Mouse (Mus musculus) heart, adult 9 months (tissue): ENCODE measurements around the gene Exosc7.

Experiments used
- DNase-seq, 2 experiments: peaks; one replicate each; pipeline ENCODE4 v3.0.0; 2022; ENCODE audit warnings: low spot score in 2 of 2

Gene Exosc7

DNA sequence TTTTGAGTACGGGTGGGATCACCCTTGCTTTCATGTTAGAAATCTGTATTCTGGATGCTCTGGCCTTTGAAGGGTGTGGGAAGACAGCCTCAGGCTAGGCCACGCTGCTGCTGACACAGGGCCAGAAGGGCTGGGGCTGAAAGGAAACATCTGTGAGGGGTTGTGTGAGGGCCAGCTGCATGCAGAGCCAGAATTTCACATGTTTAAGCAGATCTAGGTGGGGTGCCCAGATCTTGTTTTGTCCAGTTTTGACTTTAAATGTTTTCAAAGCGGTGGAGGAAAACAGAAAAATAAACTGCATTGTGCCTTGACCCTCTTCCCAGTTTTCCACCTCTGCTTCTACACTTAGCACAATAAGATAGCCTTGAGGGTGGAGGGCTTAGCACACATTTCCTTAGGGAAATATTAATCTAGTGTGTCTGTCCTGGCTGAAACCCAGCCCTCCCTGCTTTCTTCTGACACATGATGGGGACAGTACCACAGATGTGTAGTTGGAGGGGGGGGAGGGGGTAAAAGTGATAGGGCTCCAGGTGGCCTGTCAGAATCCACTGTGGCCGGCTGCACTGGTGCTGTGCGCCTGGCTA is 26.0 kb downstream of the Exosc7 start:
- DNase-seq = peak; percentile 86

DNA sequence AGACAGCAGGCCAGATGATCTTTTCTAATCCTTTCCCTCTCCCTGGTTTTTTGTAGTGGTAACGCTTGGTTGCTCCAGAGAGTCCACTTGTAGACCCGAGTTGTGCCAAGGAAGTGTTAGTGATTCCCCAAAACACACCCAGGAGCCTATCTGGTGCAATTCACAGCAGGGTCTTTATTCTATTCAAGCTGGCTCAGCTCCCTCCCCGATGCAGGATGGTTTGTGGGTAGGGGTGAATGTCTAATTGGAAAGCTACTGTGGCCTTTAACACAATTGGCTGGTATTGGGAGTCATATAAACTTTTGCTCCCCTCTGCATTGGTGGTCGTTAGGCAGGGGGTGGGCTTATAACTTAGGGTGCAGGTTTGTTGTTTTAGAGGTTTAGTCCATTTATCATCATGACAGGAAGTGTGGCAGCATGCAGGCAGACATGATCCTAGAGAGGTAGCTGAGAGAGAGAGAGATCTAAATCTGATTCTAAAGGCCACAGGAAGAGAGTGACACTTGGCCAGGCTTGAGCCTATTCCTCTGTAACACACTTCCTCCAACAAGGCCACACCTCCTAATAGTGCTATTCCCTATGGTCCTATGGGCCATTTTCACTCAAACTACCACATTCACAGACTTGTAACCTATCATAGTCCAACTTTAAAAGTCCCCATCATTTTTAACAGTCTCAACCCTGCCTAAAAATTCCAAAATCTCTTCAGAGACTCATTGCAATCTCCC is 27.0 kb downstream of the Exosc7 start:
- no peak for DNase-seq

DNA sequence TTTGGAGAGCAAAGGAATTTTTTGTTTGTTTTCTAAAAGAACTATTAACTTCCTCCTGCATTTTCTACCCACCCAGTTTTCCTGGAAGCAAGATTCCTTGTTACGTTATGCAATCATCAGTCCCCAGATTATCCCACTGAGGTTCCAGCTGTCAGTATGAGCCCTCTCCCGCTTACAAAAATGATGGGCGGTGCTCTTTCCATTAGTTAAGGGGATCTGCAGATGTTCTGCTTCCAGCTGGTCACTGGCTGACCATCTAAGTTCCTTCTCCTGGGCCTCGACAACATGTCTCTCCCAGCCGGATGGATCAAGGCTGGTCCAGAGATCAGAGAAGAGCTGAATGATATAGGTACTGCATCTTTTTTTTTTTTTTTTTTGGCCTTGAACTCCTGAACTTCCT is 35.4 kb downstream of the Exosc7 start:
- peak; percentile 85 to 91 for DNase-seq

DNA sequence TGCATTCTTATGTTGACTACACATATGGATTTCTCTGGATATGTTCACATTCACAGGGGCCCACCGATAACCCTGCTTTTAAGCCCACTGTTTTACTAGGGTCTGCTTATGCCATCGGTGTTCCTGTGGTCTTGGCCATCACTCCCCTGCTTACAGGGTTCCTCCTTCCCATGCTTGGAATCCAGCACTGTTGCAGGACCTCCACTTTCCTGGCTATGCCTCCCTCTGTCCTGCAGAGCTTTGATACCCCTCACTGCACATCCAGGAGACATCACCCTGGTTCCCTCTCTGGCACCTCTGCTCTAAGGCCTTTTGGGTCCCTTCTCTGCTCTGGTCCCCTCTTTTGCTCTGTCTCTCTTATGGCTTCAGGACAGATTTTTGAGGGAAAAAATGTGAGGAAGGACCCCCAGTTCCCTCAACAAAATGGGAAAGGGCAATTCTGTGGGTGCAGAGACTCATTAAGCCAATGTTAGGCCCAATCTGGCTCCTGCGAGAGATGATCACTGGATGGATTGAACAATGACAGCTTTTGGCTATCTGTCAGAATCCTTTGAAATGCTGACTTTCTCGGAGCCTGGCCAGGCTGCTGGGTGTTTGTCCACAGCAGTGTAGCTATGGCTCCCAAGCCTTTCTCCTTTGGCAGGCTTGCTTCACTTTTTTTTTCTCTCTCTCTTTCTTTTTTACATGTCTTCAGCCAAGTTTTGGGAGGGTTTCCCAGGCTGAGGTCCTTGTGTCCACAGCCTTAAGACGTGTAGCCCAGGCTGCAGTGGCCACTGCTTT is 37.4 kb downstream of the Exosc7 start, which contains the start of gene Clec3b:
Clec3b (plus strand) TSS at position 706 of the 780 bp plus-strand sequence.
- DNase-seq = peak; percentile 76 to 81

DNA sequence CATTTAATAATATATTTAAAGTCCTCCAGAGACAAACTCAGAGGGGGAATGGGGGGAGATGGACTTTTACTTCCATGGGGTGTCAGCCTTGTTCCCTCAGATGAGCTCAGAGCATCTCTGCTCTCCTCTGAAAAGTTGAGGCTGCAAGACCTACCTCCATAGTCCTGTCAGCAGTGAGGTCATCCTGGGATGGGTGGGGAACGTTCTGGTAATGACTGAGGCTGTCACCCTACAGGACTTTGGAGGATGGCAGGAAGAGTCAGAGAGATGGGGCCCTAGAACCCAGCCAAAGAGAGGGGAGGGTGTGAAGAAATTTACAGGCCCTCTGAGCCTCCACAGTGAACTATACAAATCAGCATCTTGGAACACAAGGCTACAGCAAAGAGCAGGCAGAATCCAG is 38.5 kb downstream of the Exosc7 start:
- DNase-seq = peak in 1 of 2 experiments; percentile 34

DNA sequence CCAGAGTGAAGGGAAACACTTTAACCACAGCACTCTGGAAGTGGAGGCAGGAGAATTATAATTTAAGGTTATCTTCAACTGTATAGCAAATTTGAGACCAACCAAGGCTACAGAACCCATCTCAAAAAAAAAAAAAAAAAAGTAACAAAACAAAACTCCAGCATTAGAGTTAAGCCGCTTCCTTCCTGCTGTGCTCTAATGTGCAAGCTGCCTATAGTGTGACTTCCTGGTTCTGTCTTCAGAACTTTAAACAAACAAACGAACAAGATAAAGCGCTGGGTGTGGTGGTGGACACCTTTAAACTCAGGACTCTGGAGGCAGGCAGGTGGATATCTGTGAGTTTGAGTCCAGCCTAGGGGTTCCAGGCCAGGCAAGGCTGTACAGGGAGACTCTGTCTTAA is 39.0 kb downstream of the Exosc7 start:
- DNase-seq = no peak

DNA sequence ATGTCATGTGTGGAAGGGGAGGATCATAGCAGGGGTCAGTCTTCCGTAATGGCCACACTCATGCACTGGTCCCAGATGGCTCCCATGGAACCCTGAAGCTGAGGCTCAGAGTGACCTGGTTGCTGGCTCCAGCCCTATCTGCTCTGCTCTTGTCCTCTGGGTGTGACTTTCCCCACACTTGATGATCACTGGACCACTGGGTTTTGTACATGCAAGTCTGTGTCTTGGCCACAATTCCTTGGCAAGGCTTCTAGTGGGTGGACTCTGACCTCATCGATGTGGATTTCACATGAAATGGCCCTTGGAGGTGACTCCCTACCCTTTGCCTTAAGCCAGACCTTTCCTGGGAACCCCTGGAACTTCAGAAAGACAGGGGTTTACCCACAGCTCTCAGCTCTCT is 40.1 kb downstream of the Exosc7 start:
- DNase-seq = peak; percentile 74 to 78

DNA sequence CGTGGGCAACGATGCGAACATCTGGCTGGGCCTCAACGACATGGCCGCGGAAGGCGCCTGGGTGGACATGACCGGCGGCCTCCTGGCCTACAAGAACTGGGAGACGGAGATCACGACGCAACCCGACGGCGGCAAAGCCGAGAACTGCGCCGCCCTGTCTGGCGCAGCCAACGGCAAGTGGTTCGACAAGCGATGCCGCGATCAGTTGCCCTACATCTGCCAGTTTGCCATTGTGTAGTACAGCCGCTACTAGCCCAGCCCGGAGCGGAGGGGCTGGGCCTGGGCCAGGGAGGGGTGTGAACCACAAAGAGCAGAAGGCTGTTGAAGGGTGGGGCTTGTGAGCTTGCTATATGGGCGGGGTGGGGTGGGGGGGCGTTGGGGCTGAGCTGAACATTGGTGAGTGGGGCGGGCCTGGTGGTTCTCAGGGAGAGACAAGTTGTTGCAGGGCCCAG is 43.9 kb downstream of the Exosc7 start:
- DNase-seq = peak; percentile 71 to 77

DNA sequence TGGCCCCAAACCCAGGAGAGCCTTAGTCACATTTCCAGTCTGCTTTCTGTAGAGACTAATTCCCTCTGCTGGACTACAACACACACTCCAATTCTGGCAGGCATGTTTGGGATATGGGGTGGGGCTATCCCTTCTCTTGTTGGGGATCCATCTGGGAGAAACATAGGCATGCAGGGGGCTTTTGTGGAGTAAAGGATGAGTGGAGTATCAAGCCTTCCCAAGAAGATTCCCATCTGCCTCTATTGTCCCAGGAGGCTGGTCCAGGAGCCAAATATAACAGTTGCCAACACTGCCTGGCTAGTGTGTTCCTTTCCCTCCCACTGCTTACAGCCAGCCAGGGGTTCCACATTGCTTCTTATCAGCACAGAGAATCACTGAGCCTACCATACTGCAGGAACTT is 44.7 kb downstream of the Exosc7 start:
- DNase-seq = peak; percentile 50 to 64

DNA sequence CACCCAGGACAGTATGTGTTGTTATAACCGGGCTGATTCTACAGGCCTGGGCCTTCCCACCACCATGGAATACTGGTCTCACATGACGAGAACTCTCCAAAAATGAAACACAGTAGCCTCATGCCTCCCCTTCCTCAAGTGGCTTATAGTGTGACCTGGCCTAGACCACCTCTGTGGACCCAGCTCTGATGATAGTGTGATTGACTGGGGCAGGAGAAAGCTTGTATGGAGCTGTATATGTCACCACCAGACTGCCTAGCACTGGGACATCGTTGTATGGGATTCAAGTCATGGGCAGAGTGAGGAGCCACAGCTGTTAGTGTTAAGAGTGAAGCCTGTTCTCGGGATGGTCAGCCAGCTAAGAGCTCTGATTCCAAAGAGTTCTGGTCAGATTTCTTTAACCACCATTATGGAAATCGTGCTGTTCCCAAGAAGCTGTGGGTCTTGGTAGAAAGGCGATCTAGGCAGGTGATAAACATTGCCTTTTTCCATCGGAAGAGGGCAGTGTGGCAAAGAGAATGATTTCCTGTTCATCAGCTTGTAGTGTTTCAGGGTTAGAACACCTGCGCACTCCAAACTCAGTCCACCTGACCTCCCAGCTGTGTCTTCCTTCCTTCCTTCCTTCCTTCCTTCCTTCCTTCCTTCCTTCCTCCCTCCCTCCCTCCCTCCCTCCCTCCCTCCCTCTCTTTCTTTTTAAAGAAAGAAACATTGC is 45.3 kb downstream of the Exosc7 start:
- no peak for DNase-seq

DNA sequence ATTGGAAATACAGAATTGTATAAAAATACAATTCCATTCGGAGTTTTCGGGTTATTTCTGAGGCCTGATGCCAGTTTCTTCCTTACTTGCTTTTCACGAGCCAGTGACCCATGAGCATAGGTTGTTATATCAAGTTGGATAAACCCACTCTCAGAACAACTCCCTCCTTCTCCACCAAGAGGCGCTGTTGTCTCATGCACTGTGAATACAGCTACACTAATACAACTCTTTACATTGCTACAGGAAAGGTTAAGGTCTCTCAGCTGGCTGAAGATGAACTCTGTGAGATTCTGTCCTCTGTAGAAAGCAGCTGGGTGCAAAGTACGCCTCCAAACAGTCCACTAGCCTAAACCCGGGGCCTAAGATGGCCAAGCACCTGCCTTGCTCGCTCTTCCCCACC is 46.3 kb downstream of the Exosc7 start:
- DNase-seq = peak in 1 of 2 experiments; percentile 49

DNA sequence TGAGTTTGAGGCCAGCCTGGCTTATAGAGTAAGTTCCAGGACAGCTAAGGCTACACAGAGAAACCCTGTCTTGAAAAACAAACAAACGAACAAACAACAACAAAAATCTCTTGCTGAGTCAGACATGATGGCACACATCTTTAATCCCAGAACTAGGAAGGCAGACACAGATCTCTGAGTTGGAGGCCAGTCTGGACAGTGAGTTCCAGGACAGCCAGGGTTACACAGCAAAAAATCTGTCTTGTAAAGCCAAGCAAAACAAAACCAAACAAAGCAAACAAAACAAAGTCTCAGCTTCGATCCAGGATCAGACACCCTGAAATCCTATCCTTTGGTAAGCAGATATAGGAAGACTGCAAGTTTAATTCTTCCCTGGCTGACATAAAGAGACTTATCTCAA is 48.8 kb downstream of the Exosc7 start:
- no peak for DNase-seq

DNA sequence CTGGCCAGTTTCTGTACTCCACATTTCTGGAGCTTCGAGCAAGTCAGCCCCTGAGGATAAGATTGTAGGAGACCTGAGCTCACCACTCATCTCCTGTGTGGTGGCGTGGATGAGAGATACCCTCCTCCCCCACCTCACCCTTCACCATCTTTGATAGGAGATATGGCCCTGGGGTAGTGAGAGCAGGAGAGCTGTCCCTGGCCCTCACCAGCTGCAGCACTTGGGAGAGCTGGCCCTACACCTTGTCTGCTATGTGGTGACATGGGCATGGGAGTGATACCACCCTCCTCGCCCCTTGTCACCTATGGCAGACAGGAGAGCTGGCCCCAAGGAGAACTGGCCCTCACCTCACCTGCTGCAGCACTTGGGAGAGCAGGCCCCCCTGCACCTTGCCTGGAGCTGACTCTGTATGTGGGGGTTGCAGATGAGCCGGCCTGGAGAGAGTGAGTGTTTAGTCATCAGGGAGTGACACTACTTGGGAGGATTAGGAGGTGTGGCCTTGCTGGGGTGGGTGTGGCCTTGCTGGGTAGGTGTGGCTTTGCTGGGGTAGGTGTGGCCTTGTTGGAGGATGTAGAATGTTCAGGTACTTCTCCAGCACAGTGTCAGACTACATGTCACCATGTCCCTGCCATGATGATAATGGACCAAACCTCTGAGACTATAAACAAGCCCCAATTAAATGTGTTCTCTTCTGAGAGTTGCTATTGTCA is 50.1 kb downstream of the Exosc7 start:
- DNase-seq = no peak

DNA sequence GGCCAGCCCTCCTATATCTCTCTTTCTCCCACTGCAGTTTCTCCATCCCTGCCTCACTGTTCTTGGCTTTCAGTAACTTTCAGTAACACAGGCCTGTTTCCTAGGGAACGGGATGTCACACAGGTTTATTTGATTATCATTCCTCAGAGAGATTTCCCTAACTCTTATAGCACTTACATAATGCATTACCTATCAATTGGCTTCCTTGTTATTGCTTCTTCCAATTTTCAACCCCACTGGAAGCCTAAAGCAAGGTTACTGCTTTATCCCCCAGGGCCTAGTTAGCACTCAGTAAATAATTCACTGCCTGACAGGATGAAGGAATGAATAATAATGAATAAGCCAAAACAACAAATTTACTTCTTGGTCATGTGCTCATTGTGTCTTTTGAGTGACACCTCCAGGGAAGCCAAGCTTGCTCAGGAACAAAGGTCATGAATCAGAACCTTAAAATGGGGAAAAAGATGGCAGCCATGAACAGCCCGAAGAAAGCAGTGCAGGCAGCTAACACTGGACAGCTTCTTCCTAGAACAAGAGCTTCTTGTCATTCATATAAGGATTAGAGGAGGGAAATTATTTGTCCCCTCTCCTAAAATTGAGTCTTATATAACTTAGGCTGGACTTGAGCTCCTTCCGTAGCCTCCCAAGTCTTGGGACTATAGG is 52.9 kb downstream of the Exosc7 start:
- no peak for DNase-seq

DNA sequence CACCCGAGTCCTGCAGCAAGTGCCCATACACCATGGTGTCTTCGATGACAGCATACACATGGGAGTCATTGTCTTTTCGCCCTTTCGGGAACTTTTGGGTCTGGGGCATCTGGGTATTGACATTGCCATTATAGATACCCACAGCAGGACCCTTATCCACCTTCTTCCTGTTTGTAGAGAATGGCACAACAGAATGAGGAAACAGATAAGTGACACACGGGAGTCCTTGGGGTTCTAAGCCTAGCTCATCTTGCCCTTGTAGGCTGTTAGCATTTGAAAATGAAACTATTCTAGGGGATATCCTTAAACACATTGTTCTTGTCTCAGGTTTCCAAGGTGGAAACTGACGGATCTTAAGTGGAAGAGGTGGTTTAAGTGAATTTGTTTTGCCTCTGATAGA is 60.7 kb downstream of the Exosc7 start:
- DNase-seq = no peak

DNA sequence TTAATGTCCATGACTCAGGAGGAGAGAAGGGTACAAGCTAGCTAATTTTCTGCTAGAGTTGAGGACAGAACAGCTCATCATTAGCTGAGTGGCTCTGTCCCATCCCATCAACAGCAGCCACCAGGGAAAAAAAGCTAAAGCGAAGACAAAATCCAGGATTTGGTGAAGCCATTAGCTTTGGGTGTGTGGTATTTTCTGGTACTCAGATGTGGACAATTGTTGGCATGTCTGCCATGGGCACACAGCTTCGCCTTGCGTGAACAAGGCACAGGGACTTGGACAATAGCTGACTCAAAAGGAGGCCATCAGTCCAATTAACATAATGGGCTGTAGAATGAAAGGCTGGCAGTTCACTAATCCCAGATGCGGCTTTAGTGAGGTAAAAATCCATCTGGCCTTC is 61.3 kb downstream of the Exosc7 start:
- DNase-seq = no peak

DNA sequence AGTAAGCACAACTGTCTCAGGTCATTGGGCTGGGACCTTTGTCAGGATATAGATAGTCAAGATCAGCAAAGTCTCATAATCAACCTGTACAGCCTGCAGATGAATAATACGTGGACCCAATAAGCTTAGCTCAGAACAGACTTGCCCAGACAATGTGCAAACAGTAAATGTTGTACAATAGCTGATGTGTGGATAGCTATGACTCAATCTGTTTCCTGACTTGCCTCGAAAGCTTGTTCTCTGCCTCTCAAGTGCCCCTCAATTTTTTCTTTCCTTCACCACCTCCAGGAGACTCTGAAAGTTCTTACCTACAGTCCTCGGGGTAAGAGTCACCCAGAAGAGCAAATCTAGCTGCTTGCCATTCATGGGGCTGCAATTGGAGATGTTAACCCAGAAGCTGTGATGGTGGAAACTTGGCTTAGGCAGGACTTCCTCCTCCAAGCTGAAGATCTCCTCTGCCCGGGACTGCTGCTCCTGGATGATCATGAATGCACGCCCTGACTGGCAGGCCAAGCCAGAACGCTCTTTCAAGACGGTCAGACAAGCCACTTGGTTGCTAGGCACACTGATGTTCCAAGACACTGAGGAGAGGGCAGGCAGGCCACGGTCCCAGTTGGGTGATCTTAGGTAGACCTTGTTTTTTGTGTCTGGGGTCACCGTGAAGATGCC is 64.5 kb downstream of the Exosc7 start:
- no peak for DNase-seq

DNA sequence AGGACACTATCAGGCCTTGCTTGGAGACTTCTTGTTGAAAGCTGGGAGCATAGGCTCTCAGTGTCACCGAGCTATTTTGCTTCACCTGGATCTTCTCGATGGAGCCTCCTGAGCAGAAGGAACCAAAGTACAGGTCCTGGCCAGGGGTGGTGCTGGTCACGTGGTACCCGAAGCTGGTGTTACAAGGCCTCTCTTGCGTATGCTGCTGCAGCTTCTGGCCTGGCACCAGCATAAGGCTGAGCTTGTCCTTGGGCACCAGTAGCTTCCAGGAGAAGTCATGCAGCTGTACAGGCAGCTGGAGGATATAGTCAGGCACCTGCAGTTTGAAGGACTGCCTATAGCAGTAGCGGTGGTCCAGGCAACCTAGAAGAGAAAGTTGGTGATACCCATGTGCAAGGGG is 67.0 kb downstream of the Exosc7 start:
- no peak for DNase-seq

DNA sequence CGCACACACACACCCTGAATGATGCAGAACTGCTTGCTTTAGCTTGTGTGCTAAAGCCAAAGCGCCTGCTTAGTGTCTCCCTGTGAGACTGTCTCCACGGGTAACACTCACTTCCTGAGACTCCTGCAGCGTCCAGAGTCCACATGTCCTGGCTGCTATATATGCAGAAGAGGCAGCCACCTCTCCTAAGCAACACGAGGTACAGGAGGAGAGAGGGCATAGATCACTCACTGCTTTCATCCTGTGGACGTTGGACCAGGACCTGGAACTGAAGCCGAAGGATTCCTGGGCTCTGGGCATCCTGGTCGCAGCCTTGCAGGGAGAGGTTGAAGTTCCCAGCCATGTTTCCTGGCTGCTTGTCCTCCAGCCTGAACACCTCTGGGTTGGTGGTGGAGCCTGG is 70.2 kb downstream of the Exosc7 start:
- DNase-seq = no peak

DNA sequence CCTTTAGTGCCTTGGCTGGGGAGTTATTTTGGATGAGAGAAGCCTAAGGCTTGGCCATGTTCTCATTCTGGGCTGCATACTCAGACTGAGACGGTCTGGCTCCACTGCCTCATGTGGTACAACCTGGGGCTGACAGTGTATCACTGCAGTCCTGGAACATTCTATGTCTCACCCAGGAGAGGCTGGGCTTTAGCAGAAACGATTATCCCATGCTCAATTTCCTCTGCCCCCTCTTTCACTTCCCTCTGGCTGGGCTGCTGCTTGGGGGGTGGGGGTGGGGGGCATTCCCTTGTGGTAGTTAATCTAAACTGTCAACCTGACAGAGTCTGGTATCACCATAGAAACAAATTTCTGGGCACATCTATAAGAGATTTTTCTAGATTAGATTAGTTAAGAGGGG is 72.5 kb downstream of the Exosc7 start:
- DNase-seq = no peak
